Mouse (Mus musculus): ENCODE results near the gene Snx29. TPM values are rescaled to one million over a fixed set of nuclear protein-coding genes. Genes with fewer than 3 reads are reported as not detected.
A peak's percentile ranks its signal among the peaks of the same experiment; 100 is the strongest.
"Not testable (repeated sequence)": the region's sequence is repeated elsewhere in the genome, so short reads cannot be mapped to it uniquely, and the experiment has no call there.

Snx29 gene
- polyA plus RNA-seq, 1 experiment from 2014 or later = 22.7 TPM

DNA sequence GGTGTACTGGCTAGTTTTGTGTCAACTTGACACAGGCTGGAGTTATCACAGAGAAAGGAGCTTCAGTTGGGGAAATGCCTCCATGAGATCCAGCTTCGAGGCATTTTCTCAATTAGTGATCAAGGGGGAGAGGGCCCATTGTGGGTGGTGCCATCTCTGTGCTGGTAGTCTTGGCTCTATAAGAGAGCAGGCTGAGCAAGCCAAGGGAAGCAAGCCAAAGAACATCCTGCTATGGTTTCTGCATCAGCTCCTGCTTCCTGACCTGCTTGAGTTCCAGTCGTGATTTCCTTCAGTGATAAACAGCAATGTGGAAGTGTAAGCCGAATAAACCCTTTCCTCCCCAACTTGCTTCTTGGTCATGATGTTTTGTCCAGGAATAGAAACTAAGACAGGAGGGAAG lies 253.0 kb downstream of the Snx29 start:
- not testable (repeated sequence) for H3K4me1 ChIP-seq; ATAC-seq (replicated peaks); H3K9me3 ChIP-seq; H3K4me2 ChIP-seq; H3K27me3 ChIP-seq (replicated peaks); H3K4me3 ChIP-seq; H3K9ac ChIP-seq; H3K27ac ChIP-seq; H3K36me3 ChIP-seq (replicated peaks)
- WGBS = 79% methylated on average over 3 of the region's 3 CpGs

DNA sequence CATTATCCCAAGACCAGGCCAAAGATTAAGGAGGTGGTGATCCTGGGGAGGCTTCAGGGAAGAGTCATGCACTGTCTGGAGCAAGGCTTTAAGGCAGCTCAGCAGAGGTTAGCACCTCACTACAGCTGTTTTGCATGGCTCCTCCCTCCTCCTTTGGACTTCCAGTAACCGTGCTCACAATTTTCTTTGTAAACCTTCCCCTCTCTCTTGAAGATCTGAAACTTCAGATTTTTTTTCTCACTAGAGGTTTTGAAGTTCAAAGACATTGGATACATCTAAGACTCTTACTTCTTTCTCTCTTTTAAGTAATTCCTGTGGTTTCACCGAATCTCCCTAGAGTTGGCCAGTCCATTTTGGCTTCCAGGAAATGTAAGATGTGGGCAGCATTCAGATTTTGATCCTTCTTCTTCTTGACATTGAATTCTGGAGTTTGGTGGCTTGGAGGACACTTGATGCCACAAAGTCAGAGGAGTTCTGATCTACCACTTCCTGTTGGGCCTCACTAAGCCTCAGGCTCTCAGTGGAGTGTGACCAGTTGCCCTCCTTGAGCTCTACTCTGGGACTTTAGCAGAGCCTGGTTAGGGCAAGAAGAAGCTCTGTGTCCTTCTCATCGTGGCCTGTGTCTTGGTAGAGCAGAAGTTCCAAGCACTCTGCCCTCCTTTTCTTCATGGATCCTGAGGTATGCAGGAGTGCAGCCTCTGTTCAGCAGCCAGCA lies 255.0 kb downstream of the Snx29 start:
- no peak overlapping the region for H3K9ac ChIP-seq
- 77% methylated on average over 3 of the region's 3 CpGs for WGBS
- no peak overlapping the region for H3K4me2 ChIP-seq
- H3K36me3 ChIP-seq (replicated peaks) = no peaks in the 10 kb centered on the region
- no peak overlapping the region for H3K4me3 ChIP-seq
- H3K27me3 ChIP-seq (replicated peaks) = no peaks in the 10 kb centered on the region
- no peak overlapping the region for H3K27ac ChIP-seq
- H3K9me3 ChIP-seq = no peaks in the 10 kb centered on the region
- peaks cover 10% of the 10 kb centered on the region; the same call in 1 of the 2 replicates for H3K4me1 ChIP-seq
- ATAC-seq (replicated peaks) = no peak

DNA sequence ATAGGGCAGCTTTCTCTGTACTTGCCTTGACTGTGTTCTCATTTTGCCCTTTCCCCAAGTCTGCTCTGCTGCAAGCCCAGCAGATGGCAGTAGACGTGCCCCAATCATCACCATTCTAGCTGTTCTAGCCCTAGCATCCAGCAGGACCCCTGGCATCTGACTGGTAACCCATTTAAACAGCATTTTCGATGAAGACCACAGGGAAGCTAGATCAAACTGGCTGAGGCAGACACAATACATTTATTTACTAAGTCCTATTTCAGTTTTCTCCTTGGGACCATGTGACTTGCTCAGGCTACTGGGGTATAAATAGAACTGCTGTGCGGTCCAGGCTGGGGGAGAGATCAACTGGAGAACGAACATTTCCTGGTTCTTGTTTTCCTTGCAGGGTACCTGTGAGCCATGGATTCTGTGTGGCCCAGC lies 257.0 kb downstream of the Snx29 start:
- Histone ChIP-seq H3K27me3 (replicated peaks) (no peaks in the 10 kb centered on the region), H3K4me3 (no peak overlapping the region), H3K4me1 (peaks cover 10% of the 10 kb centered on the region; the same call in 1 of the 2 replicates), H3K36me3 (replicated peaks) (no peaks in the 10 kb centered on the region), H3K9ac (no peak overlapping the region), H3K9me3 (no peaks in the 10 kb centered on the region), H3K27ac (peak overlapping the region; percentile 6; the same call in 1 of the 2 replicates), H3K4me2 (no peak overlapping the region)
- 45% methylated on average over 4 of the region's 4 CpGs for WGBS
- ATAC-seq (replicated peaks) = peak; percentile 77

DNA sequence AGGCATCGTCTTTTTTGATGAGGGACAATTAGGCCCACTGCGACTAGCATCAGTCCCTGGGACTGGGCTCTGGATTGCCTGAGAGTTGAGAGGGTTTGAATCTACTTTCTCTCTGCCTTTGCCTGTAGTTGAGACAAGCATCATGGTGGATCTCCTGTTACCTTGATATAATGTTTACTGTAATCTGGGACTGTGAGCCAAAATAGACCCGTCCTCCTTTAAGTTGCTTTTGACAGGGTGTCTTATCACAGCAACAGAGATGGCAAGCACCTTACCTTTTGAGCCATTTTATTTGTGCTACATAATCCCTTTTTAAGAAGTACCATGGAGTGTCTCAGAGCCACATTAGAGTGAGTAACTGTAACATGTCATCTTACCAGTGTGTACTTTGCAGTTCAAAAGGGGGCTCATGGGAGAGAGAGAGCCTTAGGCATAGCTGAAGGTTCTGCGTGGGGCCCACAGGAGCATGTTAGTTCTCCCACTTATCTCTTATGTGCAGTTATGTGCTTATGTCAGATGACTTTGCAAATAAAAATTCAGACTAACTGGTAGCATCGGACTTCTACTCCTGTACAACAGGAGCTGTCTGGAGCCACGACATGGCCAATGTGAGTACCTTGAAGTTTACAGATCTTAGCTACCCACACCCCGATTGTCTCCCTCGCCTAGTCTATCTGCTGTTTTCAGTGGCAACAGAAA lies 261.4 kb downstream of the Snx29 start:
- H3K4me2 ChIP-seq = no peak overlapping the region
- no peak overlapping the region for H3K4me3 ChIP-seq
- no peak for ATAC-seq (replicated peaks)
- no peak overlapping the region for H3K27ac ChIP-seq
- 92% methylated on average over 8 of the region's 8 CpGs for WGBS
- H3K36me3 ChIP-seq (replicated peaks) = no peaks in the 10 kb centered on the region
- no peaks in the 10 kb centered on the region for H3K27me3 ChIP-seq (replicated peaks)
- H3K4me1 ChIP-seq = peaks cover 10% of the 10 kb centered on the region; the same call in 1 of the 2 replicates
- H3K9me3 ChIP-seq = no peaks in the 10 kb centered on the region
- H3K9ac ChIP-seq = no peak overlapping the region

DNA sequence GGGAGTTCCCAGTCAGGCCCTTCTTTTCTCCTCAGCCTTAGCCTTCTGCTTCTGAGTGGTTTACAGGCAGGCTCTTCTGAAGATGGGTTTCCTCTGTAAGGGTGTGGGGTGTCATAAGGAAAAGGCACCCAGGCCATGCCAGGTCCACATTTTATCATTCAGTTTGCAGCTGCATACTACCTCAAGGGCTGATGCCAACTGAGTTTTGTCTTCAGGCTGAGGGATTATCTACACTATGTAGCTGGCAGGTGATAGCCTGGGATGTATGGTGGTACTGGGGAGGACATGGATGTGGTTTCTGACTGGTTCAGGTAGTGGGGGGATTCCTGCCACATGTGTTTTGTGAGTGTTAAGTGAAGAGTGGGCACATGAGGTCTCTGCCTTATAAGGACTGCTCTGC lies 266.0 kb downstream of the Snx29 start:
- no peaks in the 10 kb centered on the region for H3K9me3 ChIP-seq
- no peak overlapping the region for H3K9ac ChIP-seq
- no peak overlapping the region for H3K4me3 ChIP-seq
- no peaks in the 10 kb centered on the region for H3K36me3 ChIP-seq (replicated peaks)
- no peaks in the 10 kb centered on the region for H3K4me1 ChIP-seq
- H3K27ac ChIP-seq = no peak overlapping the region
- H3K4me2 ChIP-seq = no peak overlapping the region
- H3K27me3 ChIP-seq (replicated peaks) = no peaks in the 10 kb centered on the region
- no peak for ATAC-seq (replicated peaks)

DNA sequence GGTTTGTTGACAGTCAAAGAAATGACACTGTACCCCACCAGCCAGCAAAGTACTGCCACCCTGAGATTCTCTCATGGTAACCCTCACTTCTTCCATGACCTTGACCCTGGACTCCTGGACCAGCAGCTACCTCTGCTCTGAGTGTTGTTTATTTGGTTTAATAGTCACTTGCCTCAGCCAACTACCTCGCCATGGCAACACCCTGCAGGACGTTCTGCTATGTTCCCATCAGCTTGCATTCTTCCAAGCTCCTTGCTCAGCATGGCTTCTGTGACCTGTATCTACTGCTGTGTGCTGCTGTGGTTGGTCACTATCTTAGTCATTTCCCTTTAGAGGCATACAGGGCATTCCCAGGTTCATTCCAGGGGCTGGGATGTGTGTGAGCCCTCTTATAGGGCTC lies 266.6 kb downstream of the Snx29 start:
- Histone ChIP-seq H3K27ac (no peak overlapping the region), H3K9me3 (no peaks in the 10 kb centered on the region), H3K4me3 (no peak overlapping the region), H3K27me3 (replicated peaks) (no peaks in the 10 kb centered on the region), H3K36me3 (replicated peaks) (no peaks in the 10 kb centered on the region), H3K4me1 (no peaks in the 10 kb centered on the region), H3K4me2 (no peak overlapping the region), H3K9ac (no peak overlapping the region)
- no peak for ATAC-seq (replicated peaks)
- 60% methylated on average over 2 of the region's 2 CpGs for WGBS

DNA sequence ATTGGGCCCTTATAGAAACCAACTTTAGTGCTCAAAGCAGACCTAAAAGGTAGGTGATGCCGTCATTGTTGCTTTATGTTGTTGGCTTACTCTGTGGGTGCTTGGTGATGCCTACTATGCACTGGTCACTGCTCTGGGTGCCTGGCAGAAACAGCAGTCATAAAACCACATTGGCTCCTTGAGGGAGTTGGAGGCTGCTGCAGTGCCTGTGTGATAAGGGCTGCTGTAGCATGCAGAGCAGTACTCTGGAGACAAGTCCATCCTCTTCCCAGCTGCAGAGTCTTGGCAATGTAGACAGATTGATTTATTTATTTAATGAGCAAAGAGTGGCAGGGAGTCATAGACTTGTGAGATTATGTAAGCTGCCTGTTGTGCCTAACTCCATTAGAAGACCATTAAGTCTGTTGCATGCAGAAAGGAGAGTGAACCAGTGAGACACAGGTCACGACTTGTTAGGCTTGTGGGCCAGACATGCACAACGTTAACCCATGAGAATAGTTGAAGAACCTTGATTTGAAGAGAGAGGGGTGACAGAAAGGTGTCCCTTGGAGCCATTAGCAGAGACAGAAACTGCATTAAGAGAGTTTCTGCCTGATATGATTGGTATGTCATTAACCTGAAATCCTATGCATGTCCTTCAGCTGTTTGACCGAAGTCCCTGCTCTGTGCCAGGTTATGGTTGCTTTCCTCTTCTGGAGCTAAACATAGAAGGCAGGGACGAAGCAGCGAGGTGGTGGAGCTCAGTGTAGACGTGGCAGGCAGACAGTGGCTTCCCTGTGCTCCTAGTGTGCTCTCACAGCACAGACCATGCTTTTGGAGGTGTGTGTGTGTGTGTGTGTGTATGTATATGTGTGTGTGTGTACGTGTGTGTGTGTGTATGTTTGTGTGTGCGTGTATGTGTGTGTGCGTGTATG lies 267.3 kb downstream of the Snx29 start:
- no peak overlapping the region for H3K9ac ChIP-seq
- no peak for ATAC-seq (replicated peaks)
- no peaks in the 10 kb centered on the region for H3K4me1 ChIP-seq
- WGBS = 87% methylated on average over 10 of the region's 10 CpGs
- no peak overlapping the region for H3K4me3 ChIP-seq
- no peaks in the 10 kb centered on the region for H3K36me3 ChIP-seq (replicated peaks)
- H3K27me3 ChIP-seq (replicated peaks) = no peaks in the 10 kb centered on the region
- no peak overlapping the region for H3K27ac ChIP-seq
- no peaks in the 10 kb centered on the region for H3K9me3 ChIP-seq
- no peak overlapping the region for H3K4me2 ChIP-seq

DNA sequence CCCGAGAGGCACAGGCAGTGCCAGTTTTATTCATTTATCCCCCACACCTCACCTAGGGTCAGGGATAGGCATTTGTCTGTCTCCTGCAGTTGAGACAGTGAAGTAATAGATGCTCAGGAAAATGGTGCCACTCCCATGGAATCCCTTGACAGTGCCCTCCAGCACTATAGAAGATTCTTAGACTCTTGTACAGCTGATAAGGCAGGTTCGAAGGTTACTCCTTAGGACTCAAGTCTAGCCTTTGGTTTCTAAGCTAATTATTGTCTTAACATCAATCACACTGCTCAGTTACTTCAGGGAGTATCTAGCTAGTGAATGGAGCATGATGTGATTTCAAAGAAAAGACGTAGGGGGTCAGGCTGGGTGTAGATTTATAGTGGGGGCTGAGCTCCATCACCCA lies 273.9 kb downstream of the Snx29 start:
- Histone ChIP-seq H3K27me3 (replicated peaks) (no peaks in the 10 kb centered on the region), H3K4me2 (no peak overlapping the region), H3K9ac (no peak overlapping the region), H3K9me3 (no peaks in the 10 kb centered on the region), H3K27ac (no peak overlapping the region), H3K36me3 (replicated peaks) (no peaks in the 10 kb centered on the region), H3K4me1 (0 out of 2 replicates have a peak, but pooled peaks cover 5% of the 10 kb centered on the region), H3K4me3 (no peak overlapping the region)
- no peak for ATAC-seq (replicated peaks)
- 87% methylated on average over 3 of the region's 3 CpGs for WGBS

DNA sequence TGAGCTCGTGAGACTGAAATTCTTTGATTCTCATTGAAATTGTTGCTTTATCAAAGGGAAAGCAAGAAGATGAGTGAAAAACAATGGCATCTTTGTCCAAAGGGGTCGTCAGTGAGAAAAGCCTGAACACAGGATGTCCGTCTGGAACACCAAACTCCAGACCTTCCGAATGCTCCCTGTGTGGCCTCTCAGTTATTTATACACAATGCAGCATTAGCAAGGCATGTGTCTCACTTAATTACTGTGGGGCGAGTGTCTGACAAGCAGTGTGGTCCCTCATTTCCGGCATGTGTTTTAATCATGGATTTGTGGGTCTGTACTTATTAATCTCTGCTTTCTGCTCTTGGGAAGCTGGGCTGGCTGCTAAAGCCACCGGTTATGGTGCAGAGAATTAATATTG lies 275.1 kb downstream of the Snx29 start:
- no peaks in the 10 kb centered on the region for H3K36me3 ChIP-seq (replicated peaks)
- no peak overlapping the region for H3K4me3 ChIP-seq
- H3K27me3 ChIP-seq (replicated peaks) = no peaks in the 10 kb centered on the region
- H3K9me3 ChIP-seq = no peaks in the 10 kb centered on the region
- H3K27ac ChIP-seq = peak overlapping the region; percentile 26; the same call in 1 of the 2 replicates
- WGBS = 46% methylated on average over 7 of the region's 7 CpGs
- H3K4me1 ChIP-seq = 0 out of 2 replicates have a peak, but pooled peaks cover 5% of the 10 kb centered on the region
- H3K9ac ChIP-seq = no peak overlapping the region
- no peak for ATAC-seq (replicated peaks)
- H3K4me2 ChIP-seq = no peak overlapping the region

DNA sequence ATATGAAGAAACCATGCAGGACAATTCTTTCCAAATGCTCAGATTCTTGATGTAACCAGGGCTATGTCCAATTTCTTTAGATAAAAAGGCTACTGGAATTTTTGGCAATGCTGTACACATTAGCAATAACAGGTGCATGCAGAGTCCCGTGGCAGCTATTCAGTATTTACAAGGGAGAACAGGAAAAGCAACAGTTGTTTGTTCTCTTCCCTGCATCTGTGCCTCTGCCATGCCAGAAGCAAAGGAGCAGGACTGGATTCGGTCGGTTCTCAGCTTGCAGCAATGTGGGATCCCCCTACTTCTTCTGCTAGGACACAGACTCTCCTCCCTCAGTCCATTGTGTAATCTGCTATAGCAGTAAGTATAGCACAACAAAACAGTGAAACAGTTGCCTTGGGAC lies 276.8 kb downstream of the Snx29 start:
- Histone ChIP-seq H3K9ac (no peak overlapping the region), H3K4me3 (no peak overlapping the region), H3K4me1 (0 out of 2 replicates have a peak, but pooled peaks cover 5% of the 10 kb centered on the region), H3K27ac (no peak overlapping the region), H3K9me3 (no peaks in the 10 kb centered on the region), H3K4me2 (no peak overlapping the region), H3K36me3 (replicated peaks) (no peaks in the 10 kb centered on the region), H3K27me3 (replicated peaks) (no peaks in the 10 kb centered on the region)
- no peak for ATAC-seq (replicated peaks)
- WGBS = 74% methylated on average over 3 of the region's 3 CpGs

DNA sequence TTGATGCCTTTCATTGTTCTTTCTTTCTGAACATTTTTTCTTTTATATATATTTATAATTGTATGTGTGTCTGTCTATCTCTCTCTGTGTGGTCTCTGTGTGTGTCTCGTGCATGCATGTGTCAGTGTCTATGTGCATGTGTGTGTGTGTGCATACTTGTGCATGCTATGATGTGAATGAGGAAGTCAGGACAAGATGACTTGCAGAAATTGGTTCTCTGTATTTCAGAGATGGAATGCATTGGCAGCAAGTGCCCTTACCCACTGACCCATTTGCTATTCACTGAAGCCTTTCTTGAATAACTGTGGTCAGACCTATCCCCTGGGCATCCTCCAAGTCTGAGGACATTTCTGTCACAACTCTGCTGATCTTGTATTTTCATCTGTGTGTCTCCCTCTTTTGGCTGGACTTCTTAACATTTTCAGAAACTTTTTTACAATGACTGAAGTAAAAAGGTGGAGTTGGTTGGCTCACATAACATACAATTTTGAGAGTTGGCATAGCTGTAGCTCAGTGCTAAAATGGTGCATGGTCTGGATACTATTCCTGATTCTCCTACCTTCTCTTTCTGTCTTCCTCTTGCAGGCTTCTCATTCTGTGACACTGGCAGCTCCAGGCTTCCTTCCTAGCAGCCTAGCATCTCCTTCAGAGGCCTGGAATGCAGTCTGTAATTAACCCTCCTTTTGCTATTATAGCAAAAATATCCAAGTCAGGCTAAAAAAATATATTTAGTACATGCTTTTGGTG lies 278.8 kb downstream of the Snx29 start:
- WGBS = 97% methylated on average over 1 of the region's 1 CpGs
- Histone ChIP-seq H3K4me1 (0 out of 2 replicates have a peak, but pooled peaks cover 5% of the 10 kb centered on the region), H3K27ac (no peak overlapping the region), H3K9ac (no peak overlapping the region), H3K4me2 (no peak overlapping the region), H3K9me3 (no peaks in the 10 kb centered on the region), H3K4me3 (no peak overlapping the region), H3K36me3 (replicated peaks) (no peaks in the 10 kb centered on the region), H3K27me3 (replicated peaks) (no peaks in the 10 kb centered on the region)
- ATAC-seq (replicated peaks) = no peak

All from midbrain, embryonic 15.5 days (tissue).